Mouse (Mus musculus) hindbrain, embryonic 14.5 days (tissue): ENCODE measurements around the gene Klf4. TPM values are rescaled to one million over a fixed set of nuclear protein-coding genes. Genes with fewer than 3 reads are reported as not detected.

Source experiments
- ATAC-seq: fragments of 200-750 bp; cut with Nextera tagmentation; 2 replicates; pipeline ENCODE4 v1.8.0; 2017; ENCODE audit warnings: moderate number of reproducible peaks, mild to moderate bottlenecking, moderate TSS enrichment, moderate library complexity; ENCODE audit not compliant: low FRiP score
- DNase-seq: peaks from one replicate; pipeline ENCODE4 v3.0.0-alpha.2; 2015; ENCODE audit warnings: low spot score
- H3K27ac ChIP-seq: fragments of 300-500 bp; sonication (generic); 2 replicates; pipeline ENCODE4 v1.5.1; 2014; ENCODE audit warnings: mild to moderate bottlenecking, moderate library complexity
- H3K27me3 ChIP-seq: fragments of 300-500 bp; sonication (generic); 2 replicates; pipeline ENCODE4 v1.6.1; 2014; ENCODE audit warnings: mild to moderate bottlenecking, low read length, mixed read lengths; ENCODE audit not compliant: control insufficient read depth, insufficient read depth
- H3K36me3 ChIP-seq: fragments of 300-500 bp; sonication (generic); replicated peaks from 2 replicates; pipeline ENCODE4 v1.6.1; 2014; ENCODE audit not compliant: control insufficient read depth, insufficient read depth
- H3K4me1 ChIP-seq: fragments of 300-500 bp; sonication (generic); replicated peaks from 2 replicates; pipeline ENCODE4 v1.6.1; 2014; ENCODE audit warnings: antibody characterized with exemption, low read length, mixed read lengths; ENCODE audit not compliant: control insufficient read depth, insufficient read depth
- H3K4me2 ChIP-seq: fragments of 300-500 bp; sonication (generic); replicated peaks from 2 replicates; pipeline ENCODE4 v1.6.1; 2014; ENCODE audit warnings: mild to moderate bottlenecking, moderate library complexity
- H3K4me3 ChIP-seq: fragments of 300-500 bp; sonication (generic); replicated peaks from 2 replicates; pipeline ENCODE4 v1.5.1; 2014; ENCODE audit warnings: mild to moderate bottlenecking, low read length
- H3K9ac ChIP-seq: fragments of 300-500 bp; sonication (generic); 2 replicates; pipeline ENCODE4 v1.6.1; 2014
- H3K9me3 ChIP-seq: fragments of 300-500 bp; sonication (generic); 2 replicates; pipeline ENCODE4 v1.6.1; 2016; ENCODE audit warnings: low read length; ENCODE audit not compliant: control insufficient read depth
- WGBS: fragments of 180-500 bp; shearing (Covaris S2); extraction: QIAGEN DNeasy Blood & Tissue Kit; methylation state at CpG from one replicate; pipeline ENCODE4 v1.1.7; 2014; 5-methylcytosine and 5-hydroxymethylcytosine counted together
- polyA plus RNA-seq: library from polyadenylated mRNA; unstranded; fragments of >200 nt; fragmentation: Nextera tagmentation; extraction: Ambion mirVana; gene quantifications from 2 replicates; pipeline ENCODE4 v1.2.1, GENCODE M21; 2014

Gene Klf4
- polyA plus RNA-seq, 1 experiment from 2014 or later, result 3.7 TPM

DNA sequence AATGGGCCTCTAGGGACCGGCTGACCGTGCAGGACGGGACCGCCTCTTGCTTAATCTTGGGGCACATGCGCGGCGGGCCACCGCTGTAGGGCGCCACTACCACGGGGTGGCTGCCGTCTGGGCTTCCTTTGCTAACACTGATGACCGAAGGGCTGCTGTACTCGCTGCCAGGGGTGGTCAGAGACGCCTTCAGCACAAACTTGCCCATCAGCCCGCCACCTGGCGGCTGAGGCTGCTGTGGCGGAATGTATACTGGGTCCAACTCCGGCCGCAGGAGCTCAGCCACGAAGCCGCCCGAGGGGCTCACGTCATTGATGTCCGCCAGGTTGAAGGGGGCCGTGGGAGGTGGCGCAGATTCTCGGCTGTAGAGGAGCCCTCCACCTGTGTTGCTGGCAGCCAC is 2.0 kb downstream of the Klf4 start:
- peak overlapping the region; percentile 90 for H3K4me2 ChIP-seq
- ATAC-seq (no peak), DNase-seq (peak; percentile 76)
- no peaks in the 10 kb centered on the region for H3K9me3 ChIP-seq
- H3K27ac ChIP-seq, result no peak overlapping the region
- peak overlapping the region; percentile 71 for H3K4me3 ChIP-seq
- peaks cover 23% of the 10 kb centered on the region for H3K4me1 ChIP-seq
- H3K9ac ChIP-seq, result peak overlapping the region; percentile 77
- WGBS, result under 1% methylated on average over 27 of the region's 27 CpGs
- peaks cover 23% of the 10 kb centered on the region for H3K27me3 ChIP-seq
- no peaks in the 10 kb centered on the region for H3K36me3 ChIP-seq

DNA sequence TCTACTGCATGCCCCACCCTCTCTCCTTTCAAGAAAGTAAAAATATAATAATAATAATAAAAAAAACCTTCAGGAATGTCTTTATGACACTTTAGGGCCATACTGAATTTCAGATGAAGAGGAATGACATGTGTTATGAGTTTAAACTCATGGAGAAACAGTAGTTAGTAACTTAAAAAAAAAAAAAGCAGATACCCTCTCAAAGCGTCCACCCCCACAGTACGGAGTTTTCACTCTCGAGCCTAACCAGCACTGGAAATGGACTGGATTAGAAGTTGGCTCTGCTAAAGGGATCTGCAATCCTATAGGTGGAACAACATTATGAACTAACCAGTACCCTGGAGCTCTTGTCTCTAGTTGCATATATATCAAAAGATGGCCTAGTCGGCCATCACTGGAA is 3.9 kb downstream of the Klf4 start:
- ATAC-seq (no peak), DNase-seq (no peak)
- no peak overlapping the region for H3K4me2 ChIP-seq
- no peak overlapping the region for H3K9ac ChIP-seq
- no peak overlapping the region for H3K4me3 ChIP-seq
- H3K27ac ChIP-seq, result no peak overlapping the region
- peaks cover 23% of the 10 kb centered on the region for H3K27me3 ChIP-seq
- H3K4me1 ChIP-seq, result peaks cover 18% of the 10 kb centered on the region
- 84% methylated on average over 3 of the region's 4 CpGs for WGBS
- no peaks in the 10 kb centered on the region for H3K36me3 ChIP-seq
- no peaks in the 10 kb centered on the region for H3K9me3 ChIP-seq

GRCm38 (mm10) chr4:55527931-55528330 is 4.3 kb downstream of the Klf4 start:
- peaks cover 18% of the 10 kb centered on the region for H3K4me1 ChIP-seq
- H3K4me3 ChIP-seq, result no peak overlapping the region
- peaks cover 23% of the 10 kb centered on the region for H3K27me3 ChIP-seq
- ATAC-seq, result no peak
- 81% methylated on average over 12 of the region's 12 CpGs for WGBS
- H3K9ac ChIP-seq, result no peak overlapping the region
- H3K4me2 ChIP-seq, result no peak overlapping the region
- no peak overlapping the region for H3K27ac ChIP-seq
- H3K36me3 ChIP-seq, result no peaks in the 10 kb centered on the region
- no peaks in the 10 kb centered on the region for H3K9me3 ChIP-seq
- no peak for DNase-seq

DNA sequence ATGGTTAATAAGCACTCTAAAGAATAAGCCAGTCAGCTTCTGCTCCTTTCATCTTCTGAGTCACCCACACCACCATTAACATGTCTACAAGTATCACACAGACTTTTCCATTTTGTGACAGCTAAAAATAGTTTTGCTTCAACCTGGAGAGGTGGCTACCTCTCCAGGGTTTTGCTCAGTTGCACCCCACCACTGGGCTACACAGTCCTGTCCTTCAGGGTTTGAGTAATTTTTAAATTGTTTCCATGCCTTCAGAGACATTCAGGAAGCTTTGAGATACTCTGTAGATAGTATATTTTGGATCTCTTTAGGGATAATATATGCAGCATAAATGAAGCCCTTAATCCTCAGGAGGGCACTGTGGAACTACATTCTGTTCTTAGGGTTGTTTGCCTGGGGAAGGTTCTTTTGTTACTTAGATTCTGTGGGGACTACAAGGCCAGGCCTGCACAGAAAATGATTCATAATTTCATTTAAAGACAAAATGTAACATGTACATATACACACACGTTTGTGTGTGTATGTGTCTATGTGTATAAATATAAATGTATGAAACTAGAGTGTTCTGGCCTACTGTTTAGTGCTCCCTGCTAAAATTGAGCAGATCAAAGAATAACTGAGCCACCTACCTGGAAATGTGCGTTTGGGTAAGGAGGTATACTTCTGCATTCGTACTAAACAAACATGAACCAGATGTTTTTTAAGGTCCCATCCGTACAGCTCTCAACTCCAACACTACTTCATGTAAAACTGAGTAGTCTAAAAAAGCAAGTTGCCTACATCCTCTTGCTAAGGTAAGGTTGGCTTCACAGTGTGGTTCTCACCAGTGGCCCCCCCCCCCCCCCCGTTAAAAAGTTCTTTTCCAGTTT is 5.8 kb downstream of the Klf4 start:
- H3K9me3 ChIP-seq, result no peaks in the 10 kb centered on the region
- ATAC-seq, result no peak
- peaks cover 14% of the 10 kb centered on the region for H3K4me1 ChIP-seq
- no peaks in the 10 kb centered on the region for H3K36me3 ChIP-seq
- peaks cover 16% of the 10 kb centered on the region for H3K27me3 ChIP-seq
- 80% methylated on average over 5 of the region's 5 CpGs for WGBS
- no peak overlapping the region for H3K27ac ChIP-seq
- DNase-seq, result peak; percentile 61
- no peak overlapping the region for H3K4me2 ChIP-seq
- H3K9ac ChIP-seq, result no peak overlapping the region
- H3K4me3 ChIP-seq, result no peak overlapping the region

GRCm38 (mm10) chr4:55523921-55524320 is 8.3 kb downstream of the Klf4 start:
- Histone ChIP-seq H3K9ac (no peak overlapping the region), H3K27ac (no peak overlapping the region), H3K27me3 (no peaks in the 10 kb centered on the region), H3K9me3 (no peaks in the 10 kb centered on the region), H3K4me2 (no peak overlapping the region), H3K4me1 (no peaks in the 10 kb centered on the region), H3K36me3 (no peaks in the 10 kb centered on the region), H3K4me3 (no peak overlapping the region)
- ATAC-seq (no peak), DNase-seq (no peak)
- WGBS, result 77% methylated on average over 4 of the region's 4 CpGs

- no peak for DNase-seq
- 89% methylated on average over 7 of the region's 7 CpGs for WGBS
- peaks cover 3% of the 10 kb centered on the region; the same call in 1 of the 2 replicates for H3K27me3 ChIP-seq
Measured at GRCm38 (mm10) chr4:55517438-55517837, 14.8 kb downstream of the Klf4 start.

DNA sequence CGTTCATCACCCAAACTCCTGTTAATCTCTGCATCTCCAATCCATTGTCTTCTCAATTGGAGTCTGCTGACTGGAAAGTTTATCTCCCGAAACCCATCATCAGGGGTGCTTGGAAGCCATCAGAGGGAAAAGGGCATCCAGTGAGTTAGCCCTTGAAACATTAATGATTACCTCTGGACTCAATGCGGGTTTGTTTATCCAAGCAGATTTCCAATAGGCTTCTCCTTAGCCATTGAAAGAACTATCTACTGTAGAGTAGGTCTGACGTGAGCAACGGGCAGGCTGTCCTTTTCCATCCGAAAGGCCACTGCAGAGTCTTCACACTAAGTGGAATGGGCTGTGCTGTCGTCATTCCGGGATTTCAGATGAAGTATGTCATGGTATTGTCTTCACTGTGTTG is 16.2 kb downstream of the Klf4 start:
- no peak overlapping the region for H3K9ac ChIP-seq
- H3K4me1 ChIP-seq, result 0 out of 2 replicates have a peak, but pooled peaks cover 2% of the 10 kb centered on the region
- no peak overlapping the region for H3K4me2 ChIP-seq
- no peaks in the 10 kb centered on the region for H3K36me3 ChIP-seq
- H3K27me3 ChIP-seq, result peaks cover 3% of the 10 kb centered on the region; the same call in 1 of the 2 replicates
- ATAC-seq, result no peak
- H3K9me3 ChIP-seq, result no peaks in the 10 kb centered on the region
- H3K27ac ChIP-seq, result no peak overlapping the region
- DNase-seq, result no peak
- WGBS, result 81% methylated on average over 8 of the region's 8 CpGs
- no peak overlapping the region for H3K4me3 ChIP-seq

More at GRCm38 (mm10) chr4:55517438-55517837, 14.8 kb downstream of the Klf4 start:
- Histone ChIP-seq H3K4me1 (0 out of 2 replicates have a peak, but pooled peaks cover 2% of the 10 kb centered on the region), H3K36me3 (no peaks in the 10 kb centered on the region), H3K9ac (no peak overlapping the region), H3K4me3 (no peak overlapping the region), H3K9me3 (no peaks in the 10 kb centered on the region), H3K27ac (no peak overlapping the region), H3K4me2 (no peak overlapping the region)
- no peak for ATAC-seq

GRCm38 (mm10) chr4:55514733-55515176 is 17.5 kb downstream of the Klf4 start:
- ATAC-seq, result peak; percentile 97
- WGBS, result under 1% methylated on average over 39 of the region's 39 CpGs

GRCm38 (mm10) chr4:55513615-55514279 is 18.5 kb downstream of the Klf4 start:
- Histone ChIP-seq H3K9me3 (no peaks in the 10 kb centered on the region), H3K4me1 (0 out of 2 replicates have a peak, but pooled peaks cover 2% of the 10 kb centered on the region), H3K9ac (no peak overlapping the region), H3K4me2 (no peak overlapping the region; the same call in 1 of the 2 replicates), H3K27me3 (peaks cover 3% of the 10 kb centered on the region; the same call in 1 of the 2 replicates), H3K27ac (no peak overlapping the region), H3K36me3 (no peaks in the 10 kb centered on the region), H3K4me3 (no peak overlapping the region)
- WGBS, result 89% methylated on average over 7 of the region's 7 CpGs
- DNase-seq (no peak), ATAC-seq (no peak)

More at GRCm38 (mm10) chr4:55514733-55515176, 17.5 kb downstream of the Klf4 start:
- Histone ChIP-seq H3K9ac (peak overlapping the region; percentile 76), H3K27me3 (peaks cover 3% of the 10 kb centered on the region; the same call in 1 of the 2 replicates), H3K4me2 (peak overlapping the region; percentile 57), H3K36me3 (no peaks in the 10 kb centered on the region), H3K27ac (peak overlapping the region; percentile 48; the same call in 1 of the 2 replicates), H3K4me3 (peak overlapping the region; percentile 48), H3K9me3 (no peaks in the 10 kb centered on the region), H3K4me1 (0 out of 2 replicates have a peak, but pooled peaks cover 2% of the 10 kb centered on the region)
- peak; percentile 79 for DNase-seq
